Mouse (Mus musculus) kidney, adult 2 months (tissue): ENCODE data around the gene Bdkrb1. TPM values are rescaled to one million over a fixed set of nuclear protein-coding genes. Genes with fewer than 3 reads are reported as not detected.

ENCODE experiments used
- DNase-seq: peaks from one replicate; pipeline ENCODE4 v3.0.0; 2021
- H3K27ac ChIP-seq: fragments of 200-500 bp; 2 replicates; pipeline ENCODE4 v1.5.1; 2012; ENCODE audit warnings: low read depth, low read length, control low read depth, inconsistent platforms; ENCODE audit not compliant: insufficient read depth
- H3K27me3 ChIP-seq: fragments of 200-500 bp; replicated peaks from 2 replicates; pipeline ENCODE4 v1.6.1; 2012; ENCODE audit warnings: mild to moderate bottlenecking, moderate library complexity, low read length, inconsistent platforms; ENCODE audit not compliant: control insufficient read depth, insufficient read depth
- H3K36me3 ChIP-seq: fragments of 200-500 bp; 2 replicates; pipeline ENCODE4 v1.6.1; 2012; ENCODE audit warnings: mild to moderate bottlenecking, moderate library complexity, low read length, inconsistent platforms; ENCODE audit not compliant: control insufficient read depth, insufficient read depth
- H3K4me1 ChIP-seq: fragments of 200-500 bp; 2 replicates; pipeline ENCODE4 v1.6.1; 2011; ENCODE audit warnings: low read length; ENCODE audit not compliant: control insufficient read depth, insufficient read depth
- H3K4me3 ChIP-seq: fragments of 200-500 bp; 2 replicates; pipeline ENCODE4 v1.5.1; 2011; ENCODE audit warnings: mild to moderate bottlenecking, low read depth, low read length, control low read depth; ENCODE audit not compliant: insufficient read depth
- CTCF ChIP-seq: fragments of 200-500 bp; conservative IDR thresholded peaks from 2 replicates; pipeline ENCODE4 v1.5.1; 2011; ENCODE audit warnings: low read depth, mild to moderate bottlenecking, control low read depth, low read length, moderate library complexity, mixed read lengths; ENCODE audit not compliant: insufficient read depth, insufficient read length
- POLR2A ChIP-seq: fragments of 200-500 bp; IDR thresholded peaks from one replicate; pipeline ENCODE4 v1.6.1; 2011; ENCODE audit warnings: low read depth, low read length, control low read depth
- WGBS: fragments of 180-500 bp; shearing (Covaris S2); methylation state at CpG from one replicate; pipeline ENCODE4 v1.1.7; 2018; 5-methylcytosine and 5-hydroxymethylcytosine counted together
- polyA plus RNA-seq: library from polyadenylated mRNA; depleted of rRNA; stranded (reverse); fragments of >200 nt; gene quantifications from 2 replicates; pipeline ENCODE4 v1.2.3, GENCODE M21; 2012; rRNA removed

Gene Bdkrb1
- polyA plus RNA-seq, 1 experiment, result not detected

DNA sequence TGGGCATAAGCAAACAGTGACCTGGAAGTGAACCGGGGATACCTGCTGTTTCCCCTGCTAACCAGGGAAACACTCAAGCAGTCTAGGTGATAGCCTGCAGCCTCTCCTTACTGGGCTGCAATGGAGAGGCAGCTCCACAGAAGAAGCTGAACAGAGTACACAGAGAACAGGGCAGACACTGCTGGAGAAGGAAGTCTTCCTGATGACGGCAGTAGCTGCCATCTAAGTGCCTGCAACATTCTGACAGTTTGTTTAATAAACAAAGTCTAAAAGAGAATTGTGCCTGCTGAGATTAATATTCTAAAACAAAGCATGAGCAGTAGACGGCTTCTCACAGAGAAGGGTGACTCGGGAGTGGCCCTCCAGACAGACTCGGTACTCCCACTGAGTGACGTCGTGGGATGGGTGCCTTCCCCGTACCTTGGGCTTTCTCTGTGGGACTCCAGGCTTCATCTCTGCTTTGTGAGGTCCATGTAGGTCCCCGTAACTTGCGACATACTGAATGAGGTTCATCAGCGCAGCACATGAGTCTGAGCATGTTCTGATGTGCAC is 40.0 kb downstream of the Bdkrb1 start:
- H3K27me3 ChIP-seq, result no peaks in the 10 kb centered on the region
- no peak overlapping the region for H3K27ac ChIP-seq
- no peak for TF ChIP-seq POLR2A
- no peak for TF ChIP-seq CTCF
- WGBS, result 93% methylated on average over 11 of the region's 11 CpGs
- DNase-seq, result no peak
- no peak overlapping the region for H3K4me3 ChIP-seq
- H3K36me3 ChIP-seq, result peaks cover 3% of the 10 kb centered on the region
- no peaks in the 10 kb centered on the region for H3K4me1 ChIP-seq

Other genes starting within 250 kb of the Bdkrb1 start
- 3.5 and 3.7 TPM in 2 replicates for gene D430019H16Rik, start 149.2 kb upstream of the Bdkrb1 start, polyA plus RNA-seq
- gene Bdkrb2, start 39.9 kb upstream of the Bdkrb1 start, polyA plus RNA-seq, result 0.54 and 0.64 TPM in 2 replicates
- 6.6 and 9.0 TPM in 2 replicates for gene Gskip, start 81.7 kb downstream of the Bdkrb1 start, polyA plus RNA-seq
- gene Atg2b, start 82.1 kb downstream of the Bdkrb1 start, polyA plus RNA-seq, result 16.5 and 16.6 TPM in 2 replicates
- gene Ak7, start 102.9 kb downstream of the Bdkrb1 start, polyA plus RNA-seq, result 0.86 and 0.94 TPM in 2 replicates
- gene Papola, start 181.6 kb downstream of the Bdkrb1 start, polyA plus RNA-seq, result 51.4 and 57.7 TPM in 2 replicates